Mouse (Mus musculus) lung, postnatal 0 days (tissue): Measurements from ENCODE around the gene Sostdc1.
A peak's percentile ranks its signal among the peaks of the same experiment; 100 is the strongest.

Experiments
- CTCF ChIP-seq: IDR thresholded peaks from 2 replicates; pipeline ENCODE4 v1.5.1; 2016; ENCODE audit warnings: antibody characterized with exemption, mild to moderate bottlenecking
- EP300 ChIP-seq: IDR thresholded peaks from 2 replicates; pipeline ENCODE4 v1.6.1; 2016; ENCODE audit warnings: antibody characterized with exemption, mild to moderate bottlenecking, control low read depth

- TF ChIP-seq EP300 (no peak), CTCF (peak; percentile 13; the same call in 1 of the 2 replicates)
These were observed 19.9 kb downstream of the Sostdc1 start for GRCm38 (mm10) chr12:36333837-36334281.
